8 mouse cellular contexts compared by ENCODE assay signal in the genomic region with DNA sequence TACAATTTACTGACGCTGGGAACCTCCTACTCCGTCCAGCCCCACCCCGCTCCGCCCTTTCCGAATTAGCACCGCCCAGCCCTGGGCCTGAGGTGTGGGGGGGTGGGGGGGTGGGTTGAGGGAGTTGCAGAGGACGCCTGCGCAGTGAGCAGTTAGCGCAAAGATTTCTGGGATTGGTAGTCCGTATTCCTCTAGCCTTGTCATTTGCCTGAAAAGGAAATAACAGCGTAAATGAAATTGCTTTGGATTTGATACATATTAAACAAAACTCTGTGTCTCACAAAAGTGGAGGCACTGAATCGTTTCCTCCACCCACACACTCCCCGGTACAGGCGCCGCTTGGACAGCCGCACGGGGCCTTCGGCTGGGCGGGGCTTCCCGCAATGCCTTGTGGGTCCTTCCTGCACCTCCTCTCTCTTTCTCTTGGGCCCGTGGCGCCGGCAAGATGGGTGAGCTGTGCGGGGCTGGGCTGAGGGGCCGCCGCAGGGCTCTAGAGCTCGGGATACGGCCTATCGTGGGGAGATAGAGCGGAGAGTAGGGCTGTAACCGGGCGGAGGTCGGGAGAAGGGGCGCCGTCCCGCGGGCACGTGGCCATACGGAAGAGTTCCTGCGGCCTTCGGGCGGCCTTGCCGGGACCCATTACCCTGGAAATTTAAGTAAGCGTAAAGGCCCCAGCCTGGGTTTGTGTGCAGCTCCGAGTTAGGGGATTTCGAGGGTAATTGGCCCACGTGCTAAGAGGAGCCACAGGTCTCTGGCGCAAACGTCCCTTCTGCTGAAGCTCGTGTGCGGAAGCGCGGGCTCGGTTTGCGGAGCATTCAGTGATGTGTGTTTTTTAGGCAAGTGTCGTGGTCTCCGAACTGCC. TPM values are rescaled to one million over a fixed set of nuclear protein-coding genes. Genes with fewer than 3 reads are reported as not detected.
DNase-seq lines count a peak whose midpoint lies in the region; ATAC-seq and TF ChIP-seq lines count a peak whose summit lies in the region.

TSS of gene Rps23 (plus strand) at position 208 of the 862 bp plus-strand sequence.

- H3K4me1 ChIP-seq in embryonic facial prominence, embryonic 13.5 days = peaks cover 4% of the 10 kb centered on the region; the same call in 1 of the 2 replicates
- H3K4me1 ChIP-seq in kidney, adult 2 months (ENCODE audit: control insufficient read depth, insufficient read depth, low read length) = peaks cover 6% of the 10 kb centered on the region; the same call in 1 of the 2 replicates
- H3K4me1 ChIP-seq in limb, embryonic 12.5 days (replicated peaks) = no peaks in the 10 kb centered on the region
- H3K4me1 ChIP-seq in midbrain, embryonic 15.5 days = peaks cover 10% of the 10 kb centered on the region
- H3K4me1 ChIP-seq in spleen, adult 2 months (ENCODE audit: control insufficient read depth, insufficient read depth, insufficient read length) = no peaks in the 10 kb centered on the region

- no peaks in the 10 kb centered on the region for H3K9me3 ChIP-seq in embryonic facial prominence, embryonic 13.5 days
- H3K9me3 ChIP-seq in limb, embryonic 12.5 days = no peaks in the 10 kb centered on the region
- no peaks in the 10 kb centered on the region for H3K9me3 ChIP-seq in midbrain, embryonic 15.5 days

- H3K4me3 ChIP-seq in embryonic facial prominence, embryonic 13.5 days = peak within 1 kb of the TSS; percentile 85
- peak within 1 kb of the TSS; percentile 100 for H3K4me3 ChIP-seq in kidney, adult 2 months (ENCODE audit: insufficient read depth, low read depth, low read length)
- peak within 1 kb of the TSS; percentile 80 for H3K4me3 ChIP-seq in limb, embryonic 12.5 days (replicated peaks)
- H3K4me3 ChIP-seq in midbrain, embryonic 15.5 days = peak within 1 kb of the TSS; percentile 96
- H3K4me3 ChIP-seq in spleen, adult 2 months (ENCODE audit: extremely low read depth, insufficient read depth, insufficient read length) = peak within 1 kb of the TSS; percentile 87

- peak; percentile 79 for TF ChIP-seq POLR2A in kidney, adult 2 months (IDR thresholded peaks at IDR 0.05; ENCODE audit: low read depth, low read length)
- TF ChIP-seq POLR2A in spleen, adult 2 months (IDR thresholded peaks at IDR 0.05; ENCODE audit: low read depth, low read length) = peak; percentile 89

- ATAC-seq in embryonic facial prominence, embryonic 13.5 days (ENCODE audit: insufficient number of reproducible peaks, insufficient read depth, low FRiP score, low TSS enrichment, low read depth) = peak; percentile 98
- ATAC-seq in limb, embryonic 12.5 days (ENCODE audit: insufficient number of reproducible peaks, insufficient read depth, low FRiP score, low TSS enrichment, low read depth) = peak; percentile 97
- peak; percentile 98 for ATAC-seq in midbrain, embryonic 15.5 days (replicated peaks)

- H3K36me3 ChIP-seq in embryonic facial prominence, embryonic 13.5 days = peaks cover 32% of the 10 kb centered on the region
- peaks cover 9% of the 10 kb centered on the region for H3K36me3 ChIP-seq in kidney, adult 2 months (ENCODE audit: control insufficient read depth, insufficient read depth, low read length)
- peaks cover 36% of the 10 kb centered on the region for H3K36me3 ChIP-seq in limb, embryonic 12.5 days
- H3K36me3 ChIP-seq in midbrain, embryonic 15.5 days (replicated peaks) = peaks cover 26% of the 10 kb centered on the region
- H3K36me3 ChIP-seq in spleen, adult 2 months (ENCODE audit: control insufficient read depth, insufficient read depth, low read length) = peaks cover 10% of the 10 kb centered on the region; the same call in 1 of the 2 replicates

- WGBS in embryonic facial prominence, embryonic 13.5 days = under 1% methylated on average over 57 of the region's 57 CpGs
- WGBS in kidney, adult 2 months = under 1% methylated on average over 57 of the region's 57 CpGs
- under 1% methylated on average over 57 of the region's 57 CpGs for WGBS in limb, embryonic 12.5 days
- under 1% methylated on average over 57 of the region's 57 CpGs for WGBS in midbrain, embryonic 15.5 days
- WGBS in spleen, adult 2 months = under 1% methylated on average over 57 of the region's 57 CpGs

- H3K27ac ChIP-seq in embryonic facial prominence, embryonic 13.5 days = peak within 1 kb of the TSS; percentile 86
- H3K27ac ChIP-seq in kidney, adult 2 months (ENCODE audit: insufficient read depth, low read depth, low read length) = peak within 1 kb of the TSS; percentile 100
- H3K27ac ChIP-seq in limb, embryonic 12.5 days = peak within 1 kb of the TSS; percentile 78
- H3K27ac ChIP-seq in midbrain, embryonic 15.5 days = peak within 1 kb of the TSS; percentile 81
- H3K27ac ChIP-seq in spleen, adult 2 months (ENCODE audit: insufficient read depth, low read length) = peak within 1 kb of the TSS; percentile 89

- TF ChIP-seq CTCF in kidney, adult 2 months (conservative IDR thresholded peaks at IDR 0.05; ENCODE audit: insufficient read depth, insufficient read length, low read depth, low read length) = no peak
- TF ChIP-seq CTCF in spleen, adult 2 months (IDR thresholded peaks at IDR 0.05; ENCODE audit: extremely low read depth, insufficient read depth, insufficient read length, insufficient replicate concordance) = no peak

- DNase-seq in 3134 (ENCODE audit: extremely low read depth, insufficient read length, low spot score) = peak; percentile 92
- DNase-seq in adrenal gland, postnatal 36 days = peak; percentile 90 to 93
- DNase-seq in heart, adult 18-20 months = peak; percentile 91 to 97
- DNase-seq in kidney, adult 2 months = peak; percentile 93
- peak; percentile 84 to 91 for DNase-seq in spleen, adult 2 months (ENCODE audit: low read depth in 1 of 2, low spot score in 2 of 2)

- peak within 1 kb of the TSS; percentile 68 for H3K4me2 ChIP-seq in embryonic facial prominence, embryonic 13.5 days
- peak within 1 kb of the TSS; percentile 75 for H3K4me2 ChIP-seq in limb, embryonic 12.5 days
- peak within 1 kb of the TSS; percentile 63 for H3K4me2 ChIP-seq in midbrain, embryonic 15.5 days

- peak within 1 kb of the TSS; percentile 97 for H3K9ac ChIP-seq in embryonic facial prominence, embryonic 13.5 days
- H3K9ac ChIP-seq in limb, embryonic 12.5 days (replicated peaks) = peak within 1 kb of the TSS; percentile 93
- peak within 1 kb of the TSS; percentile 83 for H3K9ac ChIP-seq in midbrain, embryonic 15.5 days

- no peaks in the 10 kb centered on the region for H3K27me3 ChIP-seq in embryonic facial prominence, embryonic 13.5 days
- no peaks in the 10 kb centered on the region for H3K27me3 ChIP-seq in kidney, adult 2 months (replicated peaks; ENCODE audit: control insufficient read depth, insufficient read depth, low read length)
- H3K27me3 ChIP-seq in limb, embryonic 12.5 days = no peaks in the 10 kb centered on the region
- H3K27me3 ChIP-seq in midbrain, embryonic 15.5 days (replicated peaks) = no peaks in the 10 kb centered on the region
- no peaks in the 10 kb centered on the region for H3K27me3 ChIP-seq in spleen, adult 2 months (ENCODE audit: control insufficient read depth, insufficient read depth, low read length)

RNA-seq across cellular contexts. Expression of gene Rps23, which starts in this region (rescaled TPM):
- 100 to 1,000 TPM; 414 to 442 TPM for total RNA-seq in adrenal gland, postnatal 36 days (2021)
- polyA plus RNA-seq in embryonic facial prominence, embryonic 13.5 days (2015; fragmentation: Nextera tagmentation; extraction: Ambion mirVana) = 256 and 302 TPM in 2 replicates
- 100 to 1,000 TPM; 170 to 197 TPM for total RNA-seq in heart, adult 18-20 months (2021)
- 185 and 257 TPM in 2 replicates for polyA plus RNA-seq in kidney, adult 2 months (2012; rRNA removed)
- 269 and 288 TPM in 2 replicates for polyA plus RNA-seq in limb, embryonic 12.5 days (2016; fragmentation: Nextera tagmentation; extraction: Ambion mirVana)
- 80.5 and 98.8 TPM in 2 replicates for polyA plus RNA-seq in midbrain, embryonic 15.5 days (2015; fragmentation: Nextera tagmentation; extraction: Ambion mirVana)
- polyA plus RNA-seq in spleen, adult 2 months (2012; rRNA removed) = 192 and 246 TPM in 2 replicates

Comparison
In these comparisons a context has a peak if more than half of its experiments do, and no peak if none do; other contexts are left out.
1. Peak in every context shown above with its lines: DNase-seq, ATAC-seq, H3K4me3 ChIP-seq and H3K27ac ChIP-seq.